Mouse (Mus musculus): Measurements from ENCODE around the gene Tiprl.
A peak's percentile ranks its signal among the peaks of the same experiment; 100 is the strongest.

The Tiprl gene

GRCm38 (mm10) chr1:165174059-165174616 is 62.7 kb downstream of the Tiprl start:
- peak; percentile 45 for DNase-seq

- DNase-seq = no peak
Measured at GRCm38 (mm10) chr1:165171277-165171676, 65.5 kb downstream of the Tiprl start.

- DNase-seq = peak; percentile 47
Measured at GRCm38 (mm10) chr1:165170157-165170556, 66.6 kb downstream of the Tiprl start.

- DNase-seq = no peak
Measured at GRCm38 (mm10) chr1:165169462-165169861, 67.3 kb downstream of the Tiprl start.

- no peak for DNase-seq
Measured at GRCm38 (mm10) chr1:165164920-165165319, 71.9 kb downstream of the Tiprl start.

All from thymus, postnatal 25 days (tissue).